Mouse (Mus musculus) liver, embryonic 12.5 days (tissue): ENCODE measurements around the gene Acy3. TPM values are rescaled to one million over a fixed set of nuclear protein-coding genes. Genes with fewer than 3 reads are reported as not detected.
"Not testable (repeated sequence)": the region's sequence is repeated elsewhere in the genome, so short reads cannot be mapped to it uniquely, and the experiment has no call there.

Experiments
- ATAC-seq: fragments of 200-750 bp; cut with Nextera tagmentation; 2 replicates; pipeline ENCODE4 v1.8.0; 2017; ENCODE audit warnings: moderate number of reproducible peaks, mild to moderate bottlenecking, moderate library complexity
- H3K27ac ChIP-seq: fragments of 300-500 bp; sonication (generic); 2 replicates; pipeline ENCODE4 v1.5.1; 2016; ENCODE audit warnings: mild to moderate bottlenecking
- H3K27me3 ChIP-seq: fragments of 300-500 bp; sonication (generic); replicated peaks from 2 replicates; pipeline ENCODE4 v1.6.1; 2016; ENCODE audit warnings: mild to moderate bottlenecking, moderate library complexity
- H3K36me3 ChIP-seq: fragments of 300-500 bp; sonication (generic); 2 replicates; pipeline ENCODE4 v1.6.1; 2016; ENCODE audit warnings: mild to moderate bottlenecking, moderate library complexity
- H3K4me1 ChIP-seq: fragments of 300-500 bp; sonication (generic); 2 replicates; pipeline ENCODE4 v1.6.1; 2016
- H3K4me2 ChIP-seq: fragments of 300-500 bp; sonication (generic); 2 replicates; pipeline ENCODE4 v1.6.1; 2016; ENCODE audit warnings: mild to moderate bottlenecking, moderate library complexity
- H3K4me3 ChIP-seq: fragments of 300-500 bp; sonication (generic); 2 replicates; pipeline ENCODE4 v1.5.1; 2016; ENCODE audit warnings: mild to moderate bottlenecking, moderate library complexity
- H3K9ac ChIP-seq: fragments of 300-500 bp; sonication (generic); 2 replicates; pipeline ENCODE4 v1.6.1; 2016; ENCODE audit warnings: mild to moderate bottlenecking, moderate library complexity
- H3K9me3 ChIP-seq: fragments of 300-500 bp; sonication (generic); replicated peaks from 2 replicates; pipeline ENCODE4 v1.6.1; 2016; ENCODE audit warnings: mild to moderate bottlenecking, moderate library complexity
- WGBS: fragments of 180-500 bp; shearing (Covaris S2); methylation state at CpG from one replicate; pipeline ENCODE4 v1.1.7; 2016; ENCODE audit not compliant: insufficient replicate concordance; 5-methylcytosine and 5-hydroxymethylcytosine counted together
- polyA plus RNA-seq: library from polyadenylated mRNA; unstranded; fragments of >200 nt; fragmentation: Nextera tagmentation; extraction: Ambion mirVana; gene quantifications from 2 replicates; pipeline ENCODE4 v1.2.1, GENCODE M21; 2016

Acy3 gene
- polyA plus RNA-seq, 1 experiment from 2014 or later, result 9.1 TPM

- H3K9ac ChIP-seq, ATAC-seq, H3K9me3 ChIP-seq, H3K27me3 ChIP-seq, H3K4me3 ChIP-seq, H3K4me2 ChIP-seq, H3K36me3 ChIP-seq, H3K4me1 ChIP-seq, H3K27ac ChIP-seq: not testable (repeated sequence)
- 64% methylated on average over 5 of the region's 5 CpGs for WGBS
Measured at GRCm38 (mm10) chr19:3957296-3958036, 28.9 kb upstream of the Acy3 start.

DNA sequence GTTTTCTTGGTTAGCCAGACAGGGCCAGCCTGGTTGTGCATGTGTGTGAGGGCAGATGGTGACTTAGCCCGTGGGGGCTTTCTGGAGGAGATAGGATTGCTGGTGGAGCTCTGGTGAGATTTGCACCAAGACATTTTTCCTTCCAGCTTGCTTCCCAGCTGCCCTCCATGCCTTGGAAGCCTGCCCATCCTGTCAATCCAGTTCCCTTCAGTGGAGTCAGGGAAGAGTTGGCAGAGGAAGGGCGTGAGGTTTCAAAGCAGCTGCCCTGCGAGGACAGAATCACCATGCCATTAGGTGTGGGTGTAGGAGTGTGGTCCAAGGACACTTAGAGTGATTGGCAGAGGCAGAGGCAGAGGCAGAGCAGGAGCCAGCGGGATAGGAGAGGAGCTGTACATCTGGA lies 27.9 kb upstream of the Acy3 start, which contains the start of gene Aldh3b3:
Aldh3b3 (plus strand) TSS at position 176 of the 400 bp plus-strand sequence.
- Histone ChIP-seq H3K27ac (no peak within 1 kb of the TSS), H3K4me3 (no peak within 1 kb of the TSS), H3K27me3 (peaks cover 7% of the 10 kb centered on the region; the same call in 1 of the 2 replicates), H3K9me3 (no peaks in the 10 kb centered on the region), H3K36me3 (no peaks in the 10 kb centered on the region), H3K4me2 (no peak within 1 kb of the TSS), H3K9ac (no peak within 1 kb of the TSS), H3K4me1 (no peaks in the 10 kb centered on the region)
- ATAC-seq, result no peak
- 61% methylated on average over 4 of the region's 4 CpGs for WGBS

DNA sequence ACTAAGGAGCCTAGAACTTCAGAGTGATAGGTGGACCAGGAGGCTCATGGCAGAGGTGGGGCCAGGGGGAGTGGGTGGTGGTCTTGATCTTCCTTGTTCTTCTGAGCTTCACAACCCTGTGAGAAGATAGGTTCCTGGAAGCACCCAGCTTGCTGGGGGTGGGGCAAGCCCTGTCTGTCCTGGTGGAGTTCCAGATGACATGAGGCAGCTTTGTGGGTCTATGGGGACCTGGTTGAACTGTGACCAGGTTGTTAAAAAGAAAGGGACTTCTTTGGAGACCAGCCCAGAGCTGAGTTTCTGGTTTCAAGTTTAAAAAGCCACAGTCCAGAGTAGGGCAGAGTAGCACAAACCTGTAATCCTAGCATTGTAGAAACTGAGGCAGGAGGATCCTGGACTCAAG lies 27.3 kb upstream of the Acy3 start:
- H3K4me1 ChIP-seq, result no peaks in the 10 kb centered on the region
- peaks cover 7% of the 10 kb centered on the region; the same call in 1 of the 2 replicates for H3K27me3 ChIP-seq
- no peak overlapping the region for H3K4me2 ChIP-seq
- no peak overlapping the region for H3K9ac ChIP-seq
- no peaks in the 10 kb centered on the region for H3K36me3 ChIP-seq
- no peak overlapping the region for H3K27ac ChIP-seq
- no peak for ATAC-seq
- H3K4me3 ChIP-seq, result no peak overlapping the region
- H3K9me3 ChIP-seq, result no peaks in the 10 kb centered on the region

DNA sequence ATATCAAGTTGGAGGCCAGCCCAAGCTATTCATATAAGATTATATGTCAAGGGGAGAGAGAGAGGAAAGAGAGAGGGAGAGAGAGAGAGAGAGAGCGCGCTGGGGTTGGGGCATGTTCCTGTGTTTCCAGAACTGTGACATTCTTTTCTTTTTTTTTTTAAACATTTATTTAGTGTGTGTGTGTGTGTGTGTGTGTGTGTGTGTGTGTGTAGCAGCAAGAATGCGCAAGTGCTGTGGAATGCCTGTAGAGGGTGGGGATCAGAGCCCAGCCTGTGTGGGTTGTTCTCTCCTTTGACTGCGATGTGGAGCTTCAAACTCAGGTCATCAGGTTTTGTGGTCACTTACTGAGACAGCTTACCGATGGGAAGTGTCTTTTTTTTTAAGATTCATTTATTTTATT lies 26.2 kb upstream of the Acy3 start:
- WGBS, result 78% methylated on average over 5 of the region's 5 CpGs
- Histone ChIP-seq H3K4me2 (no peak overlapping the region), H3K4me1 (no peaks in the 10 kb centered on the region), H3K4me3 (no peak overlapping the region), H3K36me3 (no peaks in the 10 kb centered on the region), H3K27ac (no peak overlapping the region), H3K27me3 (peaks cover 7% of the 10 kb centered on the region; the same call in 1 of the 2 replicates), H3K9me3 (no peaks in the 10 kb centered on the region), H3K9ac (no peak overlapping the region)
- no peak for ATAC-seq

GRCm38 (mm10) chr19:3961805-3962204 lies 24.6 kb upstream of the Acy3 start:
- not testable (repeated sequence) for H3K36me3 ChIP-seq, ATAC-seq, H3K9ac ChIP-seq, H3K4me1 ChIP-seq, H3K4me2 ChIP-seq, H3K27me3 ChIP-seq, H3K9me3 ChIP-seq, H3K4me3 ChIP-seq, H3K27ac ChIP-seq
- 75% methylated on average over 6 of the region's 6 CpGs for WGBS

GRCm38 (mm10) chr19:3962469-3962868 lies 23.9 kb upstream of the Acy3 start:
- Histone ChIP-seq H3K4me1 (peaks cover 7% of the 10 kb centered on the region), H3K27ac (no peak overlapping the region), H3K9me3 (no peaks in the 10 kb centered on the region), H3K9ac (no peak overlapping the region), H3K4me3 (no peak overlapping the region), H3K27me3 (0 out of 2 replicates have a peak, but pooled peaks cover 3% of the 10 kb centered on the region), H3K36me3 (no peaks in the 10 kb centered on the region), H3K4me2 (no peak overlapping the region)
- 7% methylated on average over 2 of the region's 2 CpGs for WGBS
- no peak for ATAC-seq

GRCm38 (mm10) chr19:3964030-3964429 lies 22.3 kb upstream of the Acy3 start:
- ATAC-seq, result no peak

DNA sequence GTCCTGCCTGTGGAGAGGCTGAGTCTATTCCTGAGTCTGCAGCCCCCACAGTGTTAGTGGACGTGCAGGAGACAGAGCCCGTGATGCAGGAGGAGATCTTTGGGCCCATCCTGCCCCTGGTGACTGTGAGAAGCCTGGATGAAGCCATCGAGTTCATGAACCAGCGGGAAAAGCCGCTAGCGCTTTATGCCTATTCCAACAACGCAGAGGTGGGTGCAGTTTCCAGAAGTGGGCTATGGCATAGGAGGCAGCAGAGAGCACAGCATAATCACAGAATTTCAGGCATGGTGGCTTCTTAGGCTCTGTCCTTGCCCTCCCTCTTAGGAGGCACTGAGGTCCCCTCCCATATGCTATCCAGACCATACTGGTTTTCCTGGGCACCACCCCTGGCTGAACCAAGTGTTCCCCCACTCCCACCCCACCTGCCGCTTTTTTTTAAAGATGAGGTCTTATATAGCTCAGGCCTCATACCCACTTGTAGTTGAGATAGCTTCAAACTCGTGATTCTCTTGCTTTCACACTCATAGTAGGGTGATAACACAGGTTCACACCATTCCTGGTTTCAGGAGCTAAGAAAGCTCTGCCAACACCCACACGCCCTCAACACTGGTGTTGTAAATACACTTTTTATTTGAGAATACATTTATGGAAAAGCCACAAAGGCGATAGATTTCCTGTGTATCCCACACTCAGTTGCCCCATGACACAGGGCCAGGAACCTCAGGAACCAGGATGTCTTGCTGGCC lies 19.9 kb upstream of the Acy3 start:
- H3K4me1 ChIP-seq, result peaks cover 12% of the 10 kb centered on the region

More at GRCm38 (mm10) chr19:3964030-3964429, 22.3 kb upstream of the Acy3 start:
- peaks cover 4% of the 10 kb centered on the region; the same call in 1 of the 2 replicates for H3K27me3 ChIP-seq
- H3K4me1 ChIP-seq, result peaks cover 8% of the 10 kb centered on the region
- WGBS, result 54% methylated on average over 4 of the region's 4 CpGs
- no peak overlapping the region for H3K9ac ChIP-seq
- H3K4me2 ChIP-seq, result no peak overlapping the region
- no peak overlapping the region for H3K4me3 ChIP-seq
- no peaks in the 10 kb centered on the region for H3K36me3 ChIP-seq
- H3K9me3 ChIP-seq, result no peaks in the 10 kb centered on the region
- H3K27ac ChIP-seq, result no peak overlapping the region

GRCm38 (mm10) chr19:3967258-3967657 lies 19.1 kb upstream of the Acy3 start:
- WGBS, result 42% methylated on average over 3 of the region's 3 CpGs
- no peak overlapping the region for H3K27ac ChIP-seq
- no peaks in the 10 kb centered on the region for H3K36me3 ChIP-seq
- no peak for ATAC-seq
- peaks cover 17% of the 10 kb centered on the region; the same call in 1 of the 2 replicates for H3K27me3 ChIP-seq
- no peak overlapping the region for H3K4me3 ChIP-seq
- no peak overlapping the region for H3K4me2 ChIP-seq
- H3K9ac ChIP-seq, result 0 out of 2 replicates have a peak overlapping the region, but pooled peaks have one; percentile 22
- H3K4me1 ChIP-seq, result peaks cover 19% of the 10 kb centered on the region
- no peaks in the 10 kb centered on the region for H3K9me3 ChIP-seq

More for the DNA sequence above, 19.9 kb upstream of the Acy3 start:
- H3K27me3 ChIP-seq, result peaks cover 17% of the 10 kb centered on the region; the same call in 1 of the 2 replicates
- ATAC-seq, result no peak
- H3K36me3 ChIP-seq, result no peaks in the 10 kb centered on the region
- no peak overlapping the region for H3K27ac ChIP-seq
- H3K9me3 ChIP-seq, result no peaks in the 10 kb centered on the region
- H3K4me3 ChIP-seq, result no peak overlapping the region
- WGBS, result 53% methylated on average over 11 of the region's 11 CpGs
- H3K9ac ChIP-seq, result 0 out of 2 replicates have a peak overlapping the region, but pooled peaks have one; percentile 22
- no peak overlapping the region for H3K4me2 ChIP-seq

GRCm38 (mm10) chr19:3972229-3972628 lies 14.1 kb upstream of the Acy3 start, which contains the start of gene Aldh3b2:
TSS of gene Aldh3b2 (plus strand) at chr19:3972328.
- 31% methylated on average over 9 of the region's 9 CpGs for WGBS
- Histone ChIP-seq H3K27me3 (peaks cover 28% of the 10 kb centered on the region), H3K4me2 (peak within 1 kb of the TSS; percentile 32), H3K9ac (0 out of 2 replicates have a peak within 1 kb of the TSS, but pooled peaks have one; percentile 22), H3K4me1 (peaks cover 25% of the 10 kb centered on the region), H3K27ac (no peak within 1 kb of the TSS), H3K36me3 (no peaks in the 10 kb centered on the region), H3K4me3 (no peak within 1 kb of the TSS), H3K9me3 (no peaks in the 10 kb centered on the region)
- peak; percentile 86 for ATAC-seq

- H3K4me2 ChIP-seq, ATAC-seq: not testable (repeated sequence)
Measured at GRCm38 (mm10) chr19:3974608-3975007, 11.8 kb upstream of the Acy3 start.

DNA sequence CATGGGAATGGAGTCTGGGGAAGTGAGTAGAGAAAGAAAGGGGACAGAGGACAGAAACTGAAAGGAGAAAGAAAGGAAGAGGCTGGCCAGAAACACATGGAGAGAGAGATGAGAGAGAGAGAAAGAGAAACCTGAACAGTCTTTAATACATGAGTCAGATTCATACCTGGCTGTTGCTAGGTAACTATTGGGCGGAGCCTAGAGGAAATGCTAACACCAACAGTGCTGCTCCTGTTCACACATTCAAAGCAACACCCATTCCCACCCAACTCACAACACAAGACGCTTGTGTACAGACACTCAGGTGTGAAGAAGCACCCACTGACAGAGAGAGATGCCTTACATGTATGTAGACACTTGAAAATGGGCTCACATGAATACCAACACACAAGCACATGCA lies 10.5 kb upstream of the Acy3 start:
- Histone ChIP-seq H3K9ac (no peak overlapping the region), H3K4me2 (no peak overlapping the region), H3K27ac (no peak overlapping the region), H3K36me3 (no peaks in the 10 kb centered on the region), H3K4me3 (no peak overlapping the region), H3K27me3 (peaks cover 11% of the 10 kb centered on the region; the same call in 1 of the 2 replicates), H3K9me3 (no peaks in the 10 kb centered on the region), H3K4me1 (peaks cover 25% of the 10 kb centered on the region)
- ATAC-seq, result no peak
- WGBS, result 57% methylated on average over 2 of the region's 2 CpGs

More at GRCm38 (mm10) chr19:3974608-3975007, 11.8 kb upstream of the Acy3 start:
- H3K27ac ChIP-seq, H3K9ac ChIP-seq, H3K4me3 ChIP-seq, H3K36me3 ChIP-seq, H3K9me3 ChIP-seq: not testable (repeated sequence)
- peaks cover 22% of the 10 kb centered on the region for H3K4me1 ChIP-seq
- peaks cover 18% of the 10 kb centered on the region for H3K27me3 ChIP-seq
- WGBS, result 75% methylated on average over 6 of the region's 6 CpGs
